Mouse (Mus musculus): ENCODE measurements around the gene Hist3h2a. TPM values are rescaled to one million over a fixed set of nuclear protein-coding genes. Genes with fewer than 3 reads are reported as not detected.

Gene Hist3h2a
- total RNA-seq, 2 experiments from 2014 or later: 15.1 to 16.8 TPM

DNA sequence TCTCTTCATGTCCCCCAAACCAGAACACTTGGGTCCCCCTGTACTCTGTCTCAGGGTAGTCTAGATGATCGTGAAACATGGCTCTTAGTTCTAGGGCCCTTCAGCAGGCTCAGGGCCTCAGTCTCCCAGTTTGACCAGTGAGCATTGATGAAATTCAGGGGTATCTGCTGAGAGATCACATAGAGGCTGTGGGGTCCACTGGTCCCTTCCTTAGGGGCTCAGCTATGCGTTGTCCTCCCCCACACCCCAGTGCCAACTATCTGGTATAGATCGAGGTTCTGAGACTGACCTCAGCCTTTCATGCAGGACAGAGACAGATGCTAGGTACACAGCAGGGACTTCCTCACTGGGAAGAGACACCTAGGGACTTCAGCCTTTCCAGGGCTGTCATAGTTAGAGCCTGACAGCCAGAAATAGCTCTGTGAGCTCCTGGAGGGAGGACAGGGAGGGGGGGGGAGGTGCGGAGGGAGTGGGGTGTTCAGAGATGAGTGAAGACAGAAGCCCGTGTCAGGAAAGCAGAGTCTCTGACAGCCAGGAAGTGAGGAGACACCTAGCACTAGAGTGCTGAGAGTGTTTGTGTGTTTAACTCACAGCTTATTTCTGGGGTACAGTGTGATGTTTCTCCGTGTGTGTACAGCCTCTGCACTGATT, 29.3 kb downstream of the Hist3h2a start:
- intact Hi-C loops (cut with DNase I; ENCODE audit: low total_unique reads): no loop called here
- no peak for DNase-seq

DNA sequence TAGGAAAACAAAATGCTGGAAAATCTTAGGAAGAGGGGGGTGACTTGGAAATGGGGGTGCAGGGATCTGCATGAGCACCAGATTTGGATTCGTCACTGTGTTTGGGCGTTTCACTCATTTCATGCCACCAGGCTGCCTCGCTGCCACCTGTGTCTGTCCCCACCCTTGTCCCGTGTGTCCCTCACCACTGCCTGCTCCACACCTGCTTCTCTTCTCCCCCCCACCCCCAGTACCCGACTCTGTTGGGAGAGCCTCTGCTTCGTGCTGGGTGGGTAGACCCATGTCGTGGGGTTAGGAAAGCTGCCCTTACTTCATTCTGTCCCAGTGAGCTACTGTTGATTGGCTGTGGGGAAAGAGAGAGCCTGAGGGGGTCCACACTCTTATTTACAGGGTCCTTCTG, 30.2 kb downstream of the Hist3h2a start:
- no peak for DNase-seq
- intact Hi-C loops (cut with DNase I; ENCODE audit: low total_unique reads): no loop called here

DNA sequence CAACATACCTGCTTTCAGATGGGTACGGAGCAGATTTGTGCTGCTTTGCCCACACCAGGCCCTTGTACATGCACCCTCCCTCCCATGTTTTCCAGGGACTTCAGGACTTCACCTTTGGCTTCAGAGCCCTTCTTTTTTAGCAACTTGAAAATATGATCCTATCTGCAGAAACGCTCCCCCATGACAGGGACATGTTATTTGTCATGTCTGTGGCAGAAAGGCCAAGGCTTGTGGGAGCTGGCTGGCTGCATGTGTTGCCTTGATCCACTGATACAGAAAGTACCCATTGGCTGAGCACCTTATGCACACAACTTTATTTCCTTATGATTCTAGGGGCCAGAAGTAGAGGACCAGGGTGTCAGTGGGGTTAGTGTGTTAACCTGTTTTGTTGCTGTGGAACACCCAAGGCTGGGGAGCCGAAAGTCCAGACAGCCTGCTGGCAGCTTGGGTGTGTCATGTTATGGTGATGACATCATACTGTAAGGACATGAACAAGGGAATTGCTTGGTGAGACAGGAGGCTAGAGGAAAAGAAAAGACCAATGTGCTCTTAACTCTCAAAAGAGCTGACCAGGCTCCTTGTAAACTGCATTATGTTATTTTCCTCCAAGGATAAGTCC, 30.9 kb downstream of the Hist3h2a start:
- intact Hi-C loops (cut with DNase I; ENCODE audit: low total_unique reads): no loop called here
- DNase-seq: no peak

DNA sequence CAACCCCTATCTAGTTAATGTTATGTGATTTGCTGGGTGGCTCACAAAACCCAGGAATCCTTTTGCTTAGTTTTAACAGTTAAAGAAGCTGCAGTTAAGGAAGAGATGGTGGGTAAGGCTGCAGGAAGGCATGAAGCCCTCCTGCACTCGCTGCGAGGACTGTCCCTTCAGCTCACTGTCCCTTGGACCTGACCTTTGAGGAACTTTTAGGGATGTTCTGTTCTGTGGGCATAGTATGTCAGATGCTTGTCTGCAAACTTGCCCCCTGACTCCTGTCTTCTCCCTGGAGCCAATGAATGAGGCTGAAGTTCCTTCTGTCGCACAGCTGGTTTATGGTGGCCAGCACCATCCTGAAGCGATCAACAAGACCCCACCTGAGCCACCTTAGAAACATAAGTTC, 34.7 kb downstream of the Hist3h2a start:
- DNase-seq: peak; percentile 0
- intact Hi-C loops (cut with DNase I; ENCODE audit: low total_unique reads): no loop called here

DNA sequence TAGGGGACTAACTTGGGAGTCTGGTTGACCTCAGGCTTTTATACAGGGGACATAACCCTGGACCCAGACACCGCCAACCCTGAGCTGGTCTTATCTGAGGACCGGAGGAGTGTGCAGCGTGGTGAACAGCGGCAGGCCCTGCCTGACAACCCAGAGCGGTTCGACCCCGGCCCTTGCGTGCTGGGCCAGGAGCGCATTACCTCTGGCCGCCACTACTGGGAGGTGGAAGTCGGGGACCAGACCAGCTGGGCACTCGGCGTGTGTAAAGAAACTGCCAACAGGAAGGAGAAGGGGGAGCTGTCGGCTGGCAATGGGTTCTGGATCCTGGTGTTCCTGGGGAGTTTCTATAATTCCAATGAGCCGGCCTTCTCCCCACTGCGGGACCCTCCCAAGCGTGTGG, 35.7 kb downstream of the Hist3h2a start:
- peak; percentile 16 for DNase-seq
- intact Hi-C loops (cut with DNase I; ENCODE audit: low total_unique reads): no loop called here

DNA sequence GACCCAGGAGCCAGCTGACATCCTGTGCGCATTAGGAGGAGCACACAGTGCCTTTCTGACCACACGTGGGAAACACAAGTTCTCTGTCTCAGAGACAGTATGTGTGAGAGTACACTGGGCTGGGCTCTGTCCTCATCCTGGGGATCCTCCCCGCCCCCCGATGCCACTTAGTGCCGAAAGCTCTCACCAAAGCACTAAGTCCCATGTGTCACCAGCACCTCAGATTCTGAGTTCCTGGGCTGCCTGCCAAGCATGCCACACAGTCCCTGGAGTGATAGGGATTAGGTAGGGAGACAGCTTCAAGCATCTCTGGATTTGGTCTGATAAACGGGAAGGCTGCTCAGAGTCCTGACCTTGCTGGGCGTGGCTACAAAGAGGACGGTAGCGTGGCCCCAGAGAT, 36.3 kb downstream of the Hist3h2a start:
- intact Hi-C loops (cut with DNase I; ENCODE audit: low total_unique reads): no loop called here

DNA sequence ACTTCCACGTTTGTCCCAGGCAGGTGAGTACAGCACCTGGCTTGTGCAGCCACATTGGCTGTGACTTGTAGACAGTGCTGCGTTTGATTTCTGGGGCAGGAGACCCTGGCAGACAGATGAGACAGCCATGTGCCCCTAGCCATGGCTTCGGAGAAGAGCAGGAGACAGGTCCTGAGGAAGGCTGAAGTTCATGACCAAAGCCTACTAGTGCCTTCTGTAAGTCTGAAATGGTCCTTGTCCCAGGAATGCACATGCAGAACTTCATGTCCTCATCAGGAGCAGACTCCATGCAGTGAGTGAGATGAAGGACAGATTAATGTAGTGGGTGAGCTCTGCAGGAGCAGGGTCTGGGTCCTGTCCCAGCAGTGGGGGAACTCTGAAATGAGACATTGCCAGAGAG, 37.4 kb downstream of the Hist3h2a start:
- DNase-seq: peak; percentile 2
- intact Hi-C loops (cut with DNase I; ENCODE audit: low total_unique reads): no loop called here

More for the DNA sequence above, 36.3 kb downstream of the Hist3h2a start:
- peak; percentile 39 for DNase-seq

DNA sequence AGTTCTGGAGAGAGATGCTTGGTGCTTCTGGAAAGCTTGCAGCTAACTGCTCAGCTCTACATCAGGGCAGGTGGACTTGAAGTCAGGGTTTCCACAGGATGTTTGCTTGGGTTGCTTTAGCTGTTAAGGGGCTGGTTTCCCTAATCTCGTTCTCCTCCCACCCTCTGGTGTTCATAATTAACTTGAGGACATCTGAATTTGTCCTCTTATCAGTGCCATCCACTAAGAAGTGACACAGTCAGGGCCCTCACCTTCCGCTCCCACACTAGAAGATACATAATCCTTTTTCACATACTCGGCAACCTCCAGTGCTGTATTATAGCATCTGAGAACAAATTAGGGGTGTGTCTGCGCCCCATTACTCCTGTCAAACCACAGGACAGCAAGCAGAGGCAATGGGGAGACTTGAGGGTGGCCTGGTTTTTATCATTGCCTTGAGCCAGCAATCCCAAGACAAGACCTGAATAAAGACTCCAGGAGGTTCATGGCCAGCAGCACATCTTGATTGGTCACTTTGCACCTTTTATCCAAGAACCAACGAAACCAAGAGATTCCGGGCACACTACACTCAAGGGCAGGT, 38.7 kb downstream of the Hist3h2a start:
- DNase-seq: no peak
- intact Hi-C loops (cut with DNase I; ENCODE audit: low total_unique reads): no loop called here

DNA sequence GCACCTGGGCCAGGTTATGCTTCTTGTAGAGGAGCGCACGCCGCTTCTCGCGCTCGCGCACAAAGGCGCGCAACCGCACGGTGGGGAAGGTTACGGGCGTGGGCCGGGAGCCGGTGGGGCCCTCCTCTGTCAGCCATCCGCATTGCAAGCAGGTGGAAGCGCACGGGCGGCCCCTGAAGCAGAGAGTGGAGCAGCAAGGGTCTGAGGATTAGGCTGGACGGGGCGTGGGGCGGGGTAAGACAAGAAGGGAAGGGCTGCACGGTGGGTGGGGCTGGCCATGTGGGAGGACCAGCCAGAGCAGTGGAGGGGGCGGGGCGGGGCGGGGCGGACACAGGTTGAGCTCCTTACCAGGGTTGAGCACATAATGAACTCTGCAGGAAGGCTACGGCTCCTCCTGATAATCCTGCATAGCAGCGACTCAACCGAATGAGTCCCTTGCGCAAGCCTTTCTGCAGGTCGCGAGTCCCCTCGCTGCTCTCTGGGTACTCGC, 39.9 kb downstream of the Hist3h2a start:
- intact Hi-C loops (cut with DNase I; ENCODE audit: low total_unique reads): no loop called here
- peak; percentile 32 for DNase-seq

DNA sequence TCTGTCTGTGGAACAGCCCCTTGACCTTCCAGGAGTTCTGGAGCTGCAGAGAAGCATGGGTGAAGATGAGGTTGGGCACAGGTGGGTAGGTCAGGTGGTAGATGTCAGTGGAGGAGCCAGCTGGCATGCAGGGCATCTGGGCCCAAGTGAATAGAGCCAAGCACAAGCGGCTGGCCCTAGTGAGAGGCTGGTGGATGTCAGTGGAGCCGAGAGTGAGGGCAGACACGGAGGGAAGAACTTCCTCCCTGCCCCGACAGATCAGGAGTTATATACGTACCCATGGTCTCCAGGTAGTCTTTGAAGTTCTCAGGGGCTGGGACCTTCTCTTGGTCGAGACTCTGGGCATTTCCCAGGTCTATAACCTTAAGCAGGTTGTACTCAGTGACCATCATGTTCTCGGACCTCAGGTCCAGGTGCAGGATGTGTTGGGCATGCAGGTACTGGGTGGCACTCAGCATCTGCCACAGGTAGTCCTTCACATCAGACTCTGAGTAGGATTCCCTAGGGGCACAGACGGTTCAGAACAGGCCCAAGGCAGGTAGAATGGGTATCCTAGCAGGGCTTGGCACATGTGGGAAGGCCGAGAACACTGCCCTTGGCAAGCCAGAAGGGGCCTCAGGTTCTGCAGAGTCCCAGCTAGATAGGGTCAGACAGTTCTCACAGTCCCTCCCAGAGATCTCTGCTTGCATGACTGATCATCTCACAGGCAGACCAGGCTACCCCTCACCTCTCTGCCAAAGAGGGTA, 40.7 kb downstream of the Hist3h2a start:
- intact Hi-C loops (cut with DNase I; ENCODE audit: low total_unique reads): no loop called here
- DNase-seq: no peak

DNA sequence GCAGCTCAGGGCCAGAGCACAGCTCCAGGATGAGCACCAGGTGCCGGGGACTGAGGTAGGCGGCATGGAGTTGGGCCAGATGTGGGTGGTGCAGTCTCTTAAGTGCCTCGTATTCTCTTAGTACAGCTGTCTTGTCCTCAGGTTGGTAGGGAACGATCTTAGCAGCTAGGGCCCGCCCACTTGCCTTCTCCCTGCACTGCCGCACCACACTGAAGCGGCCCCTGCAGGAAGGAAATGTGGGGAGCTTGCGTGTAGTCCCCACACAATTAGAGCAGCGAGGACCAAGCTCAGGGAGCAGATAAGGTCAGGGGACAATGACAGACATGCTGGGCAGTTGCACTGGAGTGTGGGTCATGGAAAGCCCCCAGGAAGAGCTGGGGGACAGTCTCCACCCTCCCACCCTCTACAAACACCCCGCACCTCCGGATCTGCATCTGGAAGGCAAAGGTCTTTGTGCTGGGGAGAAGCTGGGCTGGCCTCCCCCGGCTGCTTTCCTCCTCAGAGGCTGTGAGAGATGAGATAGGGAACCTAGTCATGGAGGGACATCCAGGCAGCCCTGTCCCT, 41.4 kb downstream of the Hist3h2a start:
- DNase-seq: no peak
- intact Hi-C loops (cut with DNase I; ENCODE audit: low total_unique reads): no loop called here

DNA sequence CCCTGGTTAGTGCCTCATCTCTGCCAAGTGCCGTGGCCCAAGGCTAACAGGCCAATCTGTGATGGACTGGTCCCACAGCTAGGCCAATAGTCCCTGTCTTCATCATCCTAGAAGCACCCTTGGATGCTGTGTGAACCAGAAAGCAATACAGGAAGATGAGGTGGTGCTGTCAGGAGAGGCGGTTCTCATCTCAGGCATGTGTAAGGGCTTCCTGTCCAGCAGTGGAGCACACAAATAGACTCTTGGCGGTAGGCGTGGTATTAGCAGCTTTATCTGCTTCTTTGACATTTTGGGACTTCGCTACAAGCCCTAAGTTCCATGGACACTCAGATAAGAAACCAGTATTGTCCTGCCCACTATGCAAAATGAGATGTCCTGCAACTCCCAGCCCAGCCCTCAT, 43.1 kb downstream of the Hist3h2a start:
- no peak for DNase-seq
- intact Hi-C loops (cut with DNase I; ENCODE audit: low total_unique reads): no loop called here

DNA sequence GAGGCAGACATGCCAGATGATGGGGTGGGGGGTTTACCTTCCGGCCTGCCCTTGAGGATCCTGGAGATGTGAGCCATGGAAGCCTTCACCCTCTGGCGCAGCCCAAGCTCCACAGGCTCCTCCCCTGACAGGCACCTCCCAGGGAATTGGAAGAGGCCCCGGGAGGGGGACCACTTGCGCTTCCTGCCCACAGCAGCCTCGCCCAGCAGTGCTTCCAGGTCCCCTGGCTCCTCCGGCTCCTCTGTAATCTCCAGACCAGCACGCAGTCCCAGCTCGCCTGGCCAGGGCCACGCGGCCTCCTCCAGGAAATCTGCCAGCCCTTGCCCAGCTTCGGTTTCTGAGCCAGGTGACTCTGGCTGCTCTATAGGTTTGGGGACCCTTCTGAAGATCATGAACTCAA, 44.7 kb downstream of the Hist3h2a start:
- intact Hi-C loops (cut with DNase I; ENCODE audit: low total_unique reads): no loop called here
- DNase-seq: no peak

DNA sequence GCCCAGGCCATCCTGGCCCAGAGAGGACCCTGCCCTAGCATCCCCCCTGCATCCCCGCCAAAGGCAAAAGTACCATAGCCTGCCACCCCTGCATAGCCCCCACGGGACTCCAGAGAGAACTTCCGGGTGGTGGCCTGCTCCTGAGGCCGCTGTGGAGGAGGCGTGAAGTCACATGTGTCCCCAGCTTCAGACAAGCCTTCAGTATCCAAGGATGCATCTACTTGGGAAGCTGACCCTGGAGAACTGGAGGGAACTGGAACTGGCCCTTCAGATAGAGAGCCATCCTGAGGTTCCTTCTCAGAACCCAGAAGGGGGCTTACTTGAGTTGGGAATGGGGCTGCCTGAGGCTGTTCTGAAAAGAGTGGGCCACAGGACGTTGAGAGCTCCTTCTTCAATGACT, 45.3 kb downstream of the Hist3h2a start:
- intact Hi-C loops (cut with DNase I; ENCODE audit: low total_unique reads): no loop called here
- DNase-seq: no peak

DNA sequence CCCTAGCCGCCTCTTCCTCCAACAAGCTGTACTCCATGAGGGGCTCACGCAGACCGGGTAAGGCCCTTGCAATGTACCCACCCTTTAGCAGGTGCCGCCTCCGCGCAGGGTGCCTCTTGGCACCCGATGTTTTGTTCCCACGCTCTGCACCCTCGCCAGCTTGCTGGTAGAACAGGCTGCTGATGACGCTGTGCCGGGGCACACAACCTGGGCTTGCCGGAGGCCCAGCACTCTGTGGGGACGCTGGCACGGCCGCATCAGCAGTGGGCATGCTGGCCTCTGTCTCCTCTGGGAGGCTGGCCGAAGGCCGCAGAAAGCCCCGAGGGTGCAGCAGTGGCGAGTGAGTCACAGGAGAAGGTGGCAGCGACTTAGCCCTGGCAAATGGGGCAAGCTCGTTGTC, 46.1 kb downstream of the Hist3h2a start:
- intact Hi-C loops (cut with DNase I; ENCODE audit: low total_unique reads): no loop called here
- DNase-seq: no peak

DNA sequence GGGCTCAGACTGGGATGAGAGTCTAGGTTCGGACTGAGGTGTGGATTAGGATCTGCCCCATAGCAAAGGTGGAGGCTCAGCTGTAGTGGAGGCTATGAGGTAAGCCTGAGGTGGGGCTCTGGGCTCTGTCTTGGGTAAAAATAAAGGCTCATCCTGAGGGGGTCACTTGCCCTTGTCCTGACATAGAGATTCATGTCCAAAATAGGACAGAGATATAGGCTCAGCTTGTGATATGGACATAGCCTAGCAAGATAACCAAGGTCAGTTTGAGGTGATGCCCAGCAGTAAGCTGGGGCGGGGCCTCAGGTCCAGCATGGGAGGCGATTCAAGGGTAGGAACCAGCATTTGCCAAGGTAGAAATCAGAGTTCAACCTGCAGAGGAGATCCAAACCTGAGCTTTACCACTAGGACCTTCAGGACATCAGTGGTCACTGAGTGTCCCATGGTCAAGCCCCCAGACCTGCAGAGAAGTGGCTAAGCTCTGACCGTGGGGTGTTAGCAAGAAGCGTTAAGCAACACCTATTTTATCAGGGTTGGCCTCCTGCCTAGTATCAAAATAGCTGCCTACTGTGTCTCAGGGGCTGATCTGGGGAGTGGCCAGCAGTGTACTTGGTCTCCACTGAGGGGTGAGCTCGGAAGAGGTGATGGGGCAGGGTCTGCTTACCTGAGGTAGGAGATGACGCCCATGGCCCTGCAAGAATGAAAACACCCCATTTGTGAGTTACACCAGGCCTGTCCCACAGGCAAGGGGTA, 48.0 kb downstream of the Hist3h2a start:
- intact Hi-C loops (cut with DNase I; ENCODE audit: low total_unique reads): no loop called here
- no peak for DNase-seq

Measured in gastrocnemius, postnatal 14 days (tissue).